Mouse (Mus musculus): ENCODE data around the gene Gpr155. TPM values are rescaled to one million over a fixed set of nuclear protein-coding genes. Genes with fewer than 3 reads are reported as not detected.

Gene Gpr155
- total RNA-seq, 1 experiment from 2014 or later: 2.2 TPM

GRCm38 (mm10) chr2:73347766-73348165 is 38.6 kb downstream of the Gpr155 start:
- ATAC-seq (replicated peaks in 1 of 2; ENCODE audit: insufficient read depth in 1 of 2, low FRiP score in 2 of 2, low TSS enrichment in 1 of 2, low read depth in 1 of 2, poor library complexity in 2 of 2, severe bottlenecking in 2 of 2): no peak

- ATAC-seq (replicated peaks in 1 of 2; ENCODE audit: insufficient read depth in 1 of 2, low FRiP score in 2 of 2, low TSS enrichment in 1 of 2, low read depth in 1 of 2, poor library complexity in 2 of 2, severe bottlenecking in 2 of 2): no peak
Observed at GRCm38 (mm10) chr2:73347136-73347535, 39.2 kb downstream of the Gpr155 start.

GRCm38 (mm10) chr2:73346345-73347086 is 39.9 kb downstream of the Gpr155 start:
- ATAC-seq (replicated peaks in 1 of 2; ENCODE audit: insufficient read depth in 1 of 2, low FRiP score in 2 of 2, low TSS enrichment in 1 of 2, low read depth in 1 of 2, poor library complexity in 2 of 2, severe bottlenecking in 2 of 2): no peak

- ATAC-seq (replicated peaks in 1 of 2; ENCODE audit: insufficient read depth in 1 of 2, low FRiP score in 2 of 2, low TSS enrichment in 1 of 2, low read depth in 1 of 2, poor library complexity in 2 of 2, severe bottlenecking in 2 of 2): no peak
Observed at GRCm38 (mm10) chr2:73345204-73345603, 41.2 kb downstream of the Gpr155 start.

GRCm38 (mm10) chr2:73343701-73344100 is 42.7 kb downstream of the Gpr155 start:
- no peak for ATAC-seq (replicated peaks in 1 of 2; ENCODE audit: insufficient read depth in 1 of 2, low FRiP score in 2 of 2, low TSS enrichment in 1 of 2, low read depth in 1 of 2, poor library complexity in 2 of 2, severe bottlenecking in 2 of 2)

- ATAC-seq (replicated peaks in 1 of 2; ENCODE audit: insufficient read depth in 1 of 2, low FRiP score in 2 of 2, low TSS enrichment in 1 of 2, low read depth in 1 of 2, poor library complexity in 2 of 2, severe bottlenecking in 2 of 2): no peak
Observed at GRCm38 (mm10) chr2:73338415-73338814, 48.0 kb downstream of the Gpr155 start.

- ATAC-seq (replicated peaks in 1 of 2; ENCODE audit: insufficient read depth in 1 of 2, low FRiP score in 2 of 2, low TSS enrichment in 1 of 2, low read depth in 1 of 2, poor library complexity in 2 of 2, severe bottlenecking in 2 of 2): no peak
Observed at GRCm38 (mm10) chr2:73335949-73336348, 50.4 kb downstream of the Gpr155 start.

GRCm38 (mm10) chr2:73325871-73326270 is 60.5 kb downstream of the Gpr155 start:
- no peak for ATAC-seq (replicated peaks in 1 of 2; ENCODE audit: insufficient read depth in 1 of 2, low FRiP score in 2 of 2, low TSS enrichment in 1 of 2, low read depth in 1 of 2, poor library complexity in 2 of 2, severe bottlenecking in 2 of 2)

- no peak for ATAC-seq (replicated peaks in 1 of 2; ENCODE audit: insufficient read depth in 1 of 2, low FRiP score in 2 of 2, low TSS enrichment in 1 of 2, low read depth in 1 of 2, poor library complexity in 2 of 2, severe bottlenecking in 2 of 2)
Observed at GRCm38 (mm10) chr2:73322991-73323390, 63.4 kb downstream of the Gpr155 start.

GRCm38 (mm10) chr2:73319218-73319617 is 67.2 kb downstream of the Gpr155 start:
- no peak for ATAC-seq (replicated peaks in 1 of 2; ENCODE audit: insufficient read depth in 1 of 2, low FRiP score in 2 of 2, low TSS enrichment in 1 of 2, low read depth in 1 of 2, poor library complexity in 2 of 2, severe bottlenecking in 2 of 2)

GRCm38 (mm10) chr2:73317426-73317825 is 68.9 kb downstream of the Gpr155 start:
- no peak for ATAC-seq (replicated peaks in 1 of 2; ENCODE audit: insufficient read depth in 1 of 2, low FRiP score in 2 of 2, low TSS enrichment in 1 of 2, low read depth in 1 of 2, poor library complexity in 2 of 2, severe bottlenecking in 2 of 2)

- ATAC-seq (replicated peaks in 1 of 2; ENCODE audit: insufficient read depth in 1 of 2, low FRiP score in 2 of 2, low TSS enrichment in 1 of 2, low read depth in 1 of 2, poor library complexity in 2 of 2, severe bottlenecking in 2 of 2): no peak
Observed at GRCm38 (mm10) chr2:73314311-73314710, 72.1 kb downstream of the Gpr155 start.

- ATAC-seq (replicated peaks in 1 of 2; ENCODE audit: insufficient read depth in 1 of 2, low FRiP score in 2 of 2, low TSS enrichment in 1 of 2, low read depth in 1 of 2, poor library complexity in 2 of 2, severe bottlenecking in 2 of 2): 0 out of 4 replicates have a peak, but pooled peaks of 1 of the 2 experiments have one; percentile 6
Observed at GRCm38 (mm10) chr2:73313117-73313501, 73.3 kb downstream of the Gpr155 start.

- peak; percentile 92 to 99 for ATAC-seq (replicated peaks in 1 of 2; ENCODE audit: insufficient read depth in 1 of 2, low FRiP score in 2 of 2, low TSS enrichment in 1 of 2, low read depth in 1 of 2, poor library complexity in 2 of 2, severe bottlenecking in 2 of 2)
Observed at GRCm38 (mm10) chr2:73312152-73313116, 73.9 kb downstream of the Gpr155 start, which contains the start of the genes Scrn3 and Cir1. TSS of gene Scrn3 (plus strand) at chr2:73312601. TSS of gene Cir1 (minus strand) at chr2:73312701.

GRCm38 (mm10) chr2:73306006-73306405 is 80.4 kb downstream of the Gpr155 start:
- no peak for ATAC-seq (replicated peaks in 1 of 2; ENCODE audit: insufficient read depth in 1 of 2, low FRiP score in 2 of 2, low TSS enrichment in 1 of 2, low read depth in 1 of 2, poor library complexity in 2 of 2, severe bottlenecking in 2 of 2)

GRCm38 (mm10) chr2:73304506-73304905 is 81.9 kb downstream of the Gpr155 start:
- ATAC-seq (replicated peaks in 1 of 2; ENCODE audit: insufficient read depth in 1 of 2, low FRiP score in 2 of 2, low TSS enrichment in 1 of 2, low read depth in 1 of 2, poor library complexity in 2 of 2, severe bottlenecking in 2 of 2): no peak

- ATAC-seq (replicated peaks in 1 of 2; ENCODE audit: insufficient read depth in 1 of 2, low FRiP score in 2 of 2, low TSS enrichment in 1 of 2, low read depth in 1 of 2, poor library complexity in 2 of 2, severe bottlenecking in 2 of 2): no peak
Observed at GRCm38 (mm10) chr2:73302722-73303121, 83.7 kb downstream of the Gpr155 start.

GRCm38 (mm10) chr2:73301979-73302378 is 84.4 kb downstream of the Gpr155 start:
- ATAC-seq (replicated peaks in 1 of 2; ENCODE audit: insufficient read depth in 1 of 2, low FRiP score in 2 of 2, low TSS enrichment in 1 of 2, low read depth in 1 of 2, poor library complexity in 2 of 2, severe bottlenecking in 2 of 2): no peak

Measured in hematopoietic stem cell, adult 5-6 weeks (primary cell).